Mouse (Mus musculus): ENCODE measurements around the gene Tmem108. TPM values are rescaled to one million over a fixed set of nuclear protein-coding genes. Genes with fewer than 3 reads are reported as not detected.
A peak's percentile ranks its signal among the peaks of the same experiment; 100 is the strongest.

The Tmem108 gene
- polyA plus RNA-seq, 1 experiment from 2014 or later, result 41.5 TPM

- ATAC-seq, result no peak
- Histone ChIP-seq H3K9me3 (replicated peaks) (no peaks in the 10 kb centered on the region), H3K9ac (no peak overlapping the region), H3K4me1 (peaks cover 37% of the 10 kb centered on the region), H3K27me3 (peaks cover 19% of the 10 kb centered on the region), H3K4me3 (peak overlapping the region; percentile 3; the same call in 1 of the 2 replicates), H3K36me3 (ENCODE audit: poor library complexity, severe bottlenecking) (no peaks in the 10 kb centered on the region), H3K27ac (no peak overlapping the region), H3K4me2 (peak overlapping the region; percentile 78)
- WGBS, result 75% methylated on average over 7 of the region's 7 CpGs
Measured at GRCm38 (mm10) chr9:103758246-103758645, 3.4 kb downstream of the Tmem108 start.

GRCm38 (mm10) chr9:103752618-103753017 lies 9.0 kb downstream of the Tmem108 start:
- ATAC-seq, result no peak
- 94% methylated on average over 10 of the region's 10 CpGs for WGBS

GRCm38 (mm10) chr9:103751568-103751967 lies 10.1 kb downstream of the Tmem108 start:
- no peak for ATAC-seq
- Histone ChIP-seq H3K9me3 (replicated peaks) (no peaks in the 10 kb centered on the region), H3K36me3 (ENCODE audit: poor library complexity, severe bottlenecking) (peaks cover 6% of the 10 kb centered on the region; the same call in 1 of the 2 replicates)

More at GRCm38 (mm10) chr9:103752618-103753017, 9.0 kb downstream of the Tmem108 start:
- Histone ChIP-seq H3K27ac (no peak overlapping the region), H3K4me2 (no peak overlapping the region), H3K9ac (no peak overlapping the region), H3K4me1 (peaks cover 27% of the 10 kb centered on the region), H3K9me3 (replicated peaks) (no peaks in the 10 kb centered on the region), H3K36me3 (ENCODE audit: poor library complexity, severe bottlenecking) (peaks cover 6% of the 10 kb centered on the region; the same call in 1 of the 2 replicates), H3K4me3 (no peak overlapping the region), H3K27me3 (no peaks in the 10 kb centered on the region)

GRCm38 (mm10) chr9:103750491-103750890 lies 11.1 kb downstream of the Tmem108 start:
- Histone ChIP-seq H3K9ac (no peak overlapping the region), H3K4me2 (no peak overlapping the region), H3K36me3 (ENCODE audit: poor library complexity, severe bottlenecking) (peaks cover 6% of the 10 kb centered on the region; the same call in 1 of the 2 replicates), H3K27me3 (no peaks in the 10 kb centered on the region), H3K27ac (no peak overlapping the region), H3K4me1 (peaks cover 19% of the 10 kb centered on the region), H3K9me3 (replicated peaks) (no peaks in the 10 kb centered on the region), H3K4me3 (no peak overlapping the region)
- no peak for ATAC-seq
- WGBS, result 88% methylated on average over 9 of the region's 9 CpGs

More at GRCm38 (mm10) chr9:103751568-103751967, 10.1 kb downstream of the Tmem108 start:
- H3K9ac ChIP-seq, result no peak overlapping the region
- WGBS, result 59% methylated on average over 9 of the region's 9 CpGs
- no peak overlapping the region for H3K27ac ChIP-seq
- no peak overlapping the region for H3K4me2 ChIP-seq
- H3K4me3 ChIP-seq, result no peak overlapping the region
- no peaks in the 10 kb centered on the region for H3K27me3 ChIP-seq
- peaks cover 23% of the 10 kb centered on the region for H3K4me1 ChIP-seq

GRCm38 (mm10) chr9:103746598-103746997 lies 15.0 kb downstream of the Tmem108 start:
- no peak overlapping the region for H3K4me2 ChIP-seq
- H3K4me1 ChIP-seq, result peaks cover 12% of the 10 kb centered on the region; the same call in 1 of the 2 replicates
- no peak overlapping the region for H3K4me3 ChIP-seq
- ATAC-seq, result no peak
- H3K27ac ChIP-seq, result no peak overlapping the region
- no peak overlapping the region for H3K9ac ChIP-seq
- 91% methylated on average over 5 of the region's 5 CpGs for WGBS
- H3K27me3 ChIP-seq, result no peaks in the 10 kb centered on the region
- H3K9me3 ChIP-seq (replicated peaks), result no peaks in the 10 kb centered on the region
- H3K36me3 ChIP-seq (ENCODE audit: poor library complexity, severe bottlenecking), result no peaks in the 10 kb centered on the region

- H3K4me1 ChIP-seq, result peaks cover 22% of the 10 kb centered on the region
- no peak overlapping the region for H3K27ac ChIP-seq
Measured at GRCm38 (mm10) chr9:103740145-103740544, 21.5 kb downstream of the Tmem108 start.

GRCm38 (mm10) chr9:103739062-103739461 lies 22.6 kb downstream of the Tmem108 start:
- Histone ChIP-seq H3K4me2 (no peak overlapping the region), H3K27me3 (no peaks in the 10 kb centered on the region), H3K9ac (no peak overlapping the region), H3K27ac (no peak overlapping the region), H3K4me3 (no peak overlapping the region), H3K4me1 (peaks cover 22% of the 10 kb centered on the region), H3K9me3 (replicated peaks) (0 out of 2 replicates have a peak, but pooled peaks cover 4% of the 10 kb centered on the region), H3K36me3 (ENCODE audit: poor library complexity, severe bottlenecking) (no peaks in the 10 kb centered on the region)
- ATAC-seq, result no peak
- WGBS, result 90% methylated on average over 4 of the region's 4 CpGs

More at GRCm38 (mm10) chr9:103740145-103740544, 21.5 kb downstream of the Tmem108 start:
- H3K36me3 ChIP-seq (ENCODE audit: poor library complexity, severe bottlenecking), result no peaks in the 10 kb centered on the region
- WGBS, result 52% methylated on average over 12 of the region's 12 CpGs
- no peak overlapping the region for H3K4me3 ChIP-seq
- H3K4me2 ChIP-seq, result no peak overlapping the region
- no peak overlapping the region for H3K9ac ChIP-seq
- no peak for ATAC-seq
- no peaks in the 10 kb centered on the region for H3K27me3 ChIP-seq
- 0 out of 2 replicates have a peak, but pooled peaks cover 4% of the 10 kb centered on the region for H3K9me3 ChIP-seq (replicated peaks)

- Histone ChIP-seq H3K9me3 (replicated peaks) (no peaks in the 10 kb centered on the region), H3K27me3 (no peaks in the 10 kb centered on the region), H3K4me3 (no peak overlapping the region), H3K27ac (no peak overlapping the region), H3K4me1 (peaks cover 6% of the 10 kb centered on the region; the same call in 1 of the 2 replicates), H3K4me2 (no peak overlapping the region), H3K36me3 (ENCODE audit: poor library complexity, severe bottlenecking) (no peaks in the 10 kb centered on the region), H3K9ac (no peak overlapping the region)
- WGBS, result 70% methylated on average over 2 of the region's 2 CpGs
- no peak for ATAC-seq
Measured at GRCm38 (mm10) chr9:103729716-103730115, 31.9 kb downstream of the Tmem108 start.

GRCm38 (mm10) chr9:103726751-103727462 lies 34.7 kb downstream of the Tmem108 start:
- Histone ChIP-seq H3K4me2 (no peak overlapping the region), H3K27ac (no peak overlapping the region), H3K4me3 (no peak overlapping the region), H3K4me1 (peaks cover 6% of the 10 kb centered on the region; the same call in 1 of the 2 replicates), H3K27me3 (no peaks in the 10 kb centered on the region), H3K9ac (no peak overlapping the region), H3K9me3 (replicated peaks) (no peaks in the 10 kb centered on the region), H3K36me3 (ENCODE audit: poor library complexity, severe bottlenecking) (peaks cover 7% of the 10 kb centered on the region)
- ATAC-seq, result no peak
- WGBS, result 72% methylated on average over 16 of the region's 16 CpGs

GRCm38 (mm10) chr9:103725497-103725896 lies 36.1 kb downstream of the Tmem108 start:
- Histone ChIP-seq H3K9ac (no peak overlapping the region), H3K27me3 (no peaks in the 10 kb centered on the region), H3K27ac (no peak overlapping the region), H3K4me1 (peaks cover 6% of the 10 kb centered on the region; the same call in 1 of the 2 replicates), H3K4me2 (no peak overlapping the region), H3K4me3 (no peak overlapping the region), H3K9me3 (replicated peaks) (no peaks in the 10 kb centered on the region), H3K36me3 (ENCODE audit: poor library complexity, severe bottlenecking) (peaks cover 18% of the 10 kb centered on the region)
- 91% methylated on average over 7 of the region's 7 CpGs for WGBS
- ATAC-seq, result no peak

- H3K9ac ChIP-seq, result no peak overlapping the region
- H3K36me3 ChIP-seq (ENCODE audit: poor library complexity, severe bottlenecking), result peaks cover 18% of the 10 kb centered on the region
- H3K27ac ChIP-seq, result no peak overlapping the region
- 91% methylated on average over 3 of the region's 3 CpGs for whole genome bisulfite sequencing
- H3K4me3 ChIP-seq, result no peak overlapping the region
- ATAC-seq, result no peak
- H3K9me3 ChIP-seq (replicated peaks), result no peaks in the 10 kb centered on the region
- H3K4me1 ChIP-seq, result no peaks in the 10 kb centered on the region
- H3K4me2 ChIP-seq, result no peak overlapping the region
- H3K27me3 ChIP-seq, result no peaks in the 10 kb centered on the region
Measured at GRCm38 (mm10) chr9:103721486-103721885, 40.2 kb downstream of the Tmem108 start.

- no peaks in the 10 kb centered on the region for H3K9me3 ChIP-seq (replicated peaks)
- H3K36me3 ChIP-seq (ENCODE audit: poor library complexity, severe bottlenecking), result peaks cover 18% of the 10 kb centered on the region
- no peak for ATAC-seq
- H3K9ac ChIP-seq, result no peak overlapping the region
- H3K4me3 ChIP-seq, result no peak overlapping the region
- H3K27ac ChIP-seq, result no peak overlapping the region
- 87% methylated on average over 8 of the region's 8 CpGs for WGBS
- H3K4me2 ChIP-seq, result no peak overlapping the region
- no peaks in the 10 kb centered on the region for H3K4me1 ChIP-seq
- no peaks in the 10 kb centered on the region for H3K27me3 ChIP-seq
Measured at GRCm38 (mm10) chr9:103721081-103721480, 40.6 kb downstream of the Tmem108 start.

All from forebrain, embryonic 13.5 days (tissue).